Mouse (Mus musculus) heart, postnatal 0 days (tissue): ENCODE measurements around the gene Tas2r138. TPM values are rescaled to one million over a fixed set of nuclear protein-coding genes. Genes with fewer than 3 reads are reported as not detected.

ENCODE experiments used
- ATAC-seq: fragments of 200-750 bp; cut with Nextera tagmentation; 2 replicates; pipeline ENCODE4 v1.8.0; 2017; ENCODE audit warnings: low read depth, moderate number of reproducible peaks, moderate library complexity; ENCODE audit not compliant: insufficient read depth
- DNase-seq: peaks from one replicate; pipeline ENCODE4 v3.0.0-alpha.2; 2016; ENCODE audit warnings: low spot score
- H3K27ac ChIP-seq: fragments of 300-500 bp; sonication (generic); 2 replicates; pipeline ENCODE4 v1.5.1; 2014; ENCODE audit warnings: low read depth, mild to moderate bottlenecking
- H3K27me3 ChIP-seq: fragments of 300-500 bp; sonication (generic); 2 replicates; pipeline ENCODE4 v1.6.1; 2014; ENCODE audit warnings: low read length, mixed read lengths; ENCODE audit not compliant: control insufficient read depth, insufficient read depth
- H3K36me3 ChIP-seq: fragments of 300-500 bp; sonication (generic); replicated peaks from 2 replicates; pipeline ENCODE4 v1.6.1; 2014; ENCODE audit warnings: low read length, mixed read lengths; ENCODE audit not compliant: control insufficient read depth, insufficient read depth
- H3K4me1 ChIP-seq: fragments of 300-500 bp; sonication (generic); 2 replicates; pipeline ENCODE4 v1.6.1; 2014; ENCODE audit warnings: antibody characterized with exemption; ENCODE audit not compliant: control insufficient read depth, insufficient read depth
- H3K4me2 ChIP-seq: fragments of 300-500 bp; sonication (generic); 2 replicates; pipeline ENCODE4 v1.6.1; 2014; ENCODE audit warnings: low read depth, mild to moderate bottlenecking, low read length, moderate library complexity
- H3K4me3 ChIP-seq: fragments of 300-500 bp; sonication (generic); 2 replicates; pipeline ENCODE4 v1.5.1; 2014; ENCODE audit warnings: low read depth, low read length
- H3K9ac ChIP-seq: fragments of 300-500 bp; sonication (generic); replicated peaks from 2 replicates; pipeline ENCODE4 v1.6.1; 2014; ENCODE audit warnings: low read depth, low read length, mixed read lengths
- H3K9me3 ChIP-seq: fragments of 300-500 bp; sonication (generic); replicated peaks from 2 replicates; pipeline ENCODE4 v1.6.1; 2016; ENCODE audit warnings: low read length; ENCODE audit not compliant: control insufficient read depth
- CTCF ChIP-seq: IDR thresholded peaks from 2 replicates; pipeline ENCODE4 v1.5.1; 2016; ENCODE audit warnings: antibody characterized with exemption, control low read depth, low read depth
- EP300 ChIP-seq: IDR thresholded peaks from 2 replicates; pipeline ENCODE4 v1.6.1; 2016; ENCODE audit warnings: antibody characterized with exemption, low read depth
- WGBS: fragments of 180-500 bp; shearing (Covaris S2); extraction: QIAGEN DNeasy Blood & Tissue Kit; methylation state at CpG from one replicate; pipeline ENCODE4 v1.1.7; 2014; 5-methylcytosine and 5-hydroxymethylcytosine counted together
- polyA plus RNA-seq: library from polyadenylated mRNA; unstranded; fragments of >200 nt; fragmentation: Nextera tagmentation; extraction: Ambion mirVana; gene quantifications from 2 replicates; pipeline ENCODE4 v1.2.1, GENCODE M21; 2015
- total RNA-seq: library from RNA; depleted of rRNA; stranded (reverse); fragments of >200 nt; gene quantifications from 2 replicates; pipeline ENCODE4 v1.2.3, GENCODE M21; 2014; ENCODE audit warnings: low replicate concordance; rRNA removed

Gene Tas2r138
- total and polyA plus RNA-seq, 2 experiments from 2014 or later: not detected

- Histone ChIP-seq H3K9ac (no peak overlapping the region), H3K9me3 (no peaks in the 10 kb centered on the region), H3K36me3 (no peaks in the 10 kb centered on the region), H3K4me1 (no peaks in the 10 kb centered on the region), H3K4me2 (no peak overlapping the region), H3K27ac (no peak overlapping the region), H3K27me3 (no peaks in the 10 kb centered on the region), H3K4me3 (no peak overlapping the region)
- ATAC-seq (no peak), DNase-seq (no peak)
- TF ChIP-seq EP300 (no peak), CTCF (no peak)
- 76% methylated on average over 6 of the region's 6 CpGs for WGBS
These were observed 28.8 kb downstream of the Tas2r138 start for GRCm38 (mm10) chr6:40584336-40584735.

DNA sequence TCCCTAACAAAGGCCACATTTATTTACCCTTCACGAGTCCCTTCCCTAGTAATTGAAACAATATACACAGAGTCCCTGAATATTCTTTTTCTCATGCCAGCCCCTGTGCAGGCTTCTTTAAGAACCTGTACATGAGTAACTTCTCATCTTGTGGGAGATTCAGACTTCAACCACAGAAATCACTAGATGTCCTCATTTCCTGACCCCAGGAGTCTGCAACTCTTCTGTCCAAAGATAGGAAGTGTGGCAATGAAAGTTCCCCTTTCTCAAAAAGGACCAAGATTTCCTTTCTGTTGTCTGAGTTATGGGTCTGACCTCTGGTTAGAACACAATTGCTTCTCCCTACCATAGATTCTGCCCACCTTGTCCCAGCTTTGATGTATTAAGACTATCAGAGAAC, 36.8 kb downstream of the Tas2r138 start:
- H3K9me3 ChIP-seq: no peaks in the 10 kb centered on the region
- H3K4me2 ChIP-seq: no peak overlapping the region
- no peaks in the 10 kb centered on the region for H3K27me3 ChIP-seq
- WGBS: 78% methylated on average over 1 of the region's 1 CpGs
- H3K4me1 ChIP-seq: no peaks in the 10 kb centered on the region
- DNase-seq (no peak), ATAC-seq (no peak)
- H3K4me3 ChIP-seq: no peak overlapping the region
- H3K36me3 ChIP-seq: no peaks in the 10 kb centered on the region
- TF ChIP-seq CTCF (no peak), EP300 (no peak)
- no peak overlapping the region for H3K9ac ChIP-seq
- no peak overlapping the region for H3K27ac ChIP-seq

- TF ChIP-seq CTCF (no peak), EP300 (no peak)
- DNase-seq (no peak), ATAC-seq (no peak)
- 52% methylated on average over 3 of the region's 3 CpGs for WGBS
- no peaks in the 10 kb centered on the region for H3K4me1 ChIP-seq
- H3K4me3 ChIP-seq: no peak overlapping the region
- no peaks in the 10 kb centered on the region for H3K27me3 ChIP-seq
- H3K36me3 ChIP-seq: no peaks in the 10 kb centered on the region
- H3K9me3 ChIP-seq: no peaks in the 10 kb centered on the region
- H3K9ac ChIP-seq: no peak overlapping the region
- no peak overlapping the region for H3K27ac ChIP-seq
- no peak overlapping the region for H3K4me2 ChIP-seq
These were observed 39.5 kb downstream of the Tas2r138 start for GRCm38 (mm10) chr6:40573618-40574017.

DNA sequence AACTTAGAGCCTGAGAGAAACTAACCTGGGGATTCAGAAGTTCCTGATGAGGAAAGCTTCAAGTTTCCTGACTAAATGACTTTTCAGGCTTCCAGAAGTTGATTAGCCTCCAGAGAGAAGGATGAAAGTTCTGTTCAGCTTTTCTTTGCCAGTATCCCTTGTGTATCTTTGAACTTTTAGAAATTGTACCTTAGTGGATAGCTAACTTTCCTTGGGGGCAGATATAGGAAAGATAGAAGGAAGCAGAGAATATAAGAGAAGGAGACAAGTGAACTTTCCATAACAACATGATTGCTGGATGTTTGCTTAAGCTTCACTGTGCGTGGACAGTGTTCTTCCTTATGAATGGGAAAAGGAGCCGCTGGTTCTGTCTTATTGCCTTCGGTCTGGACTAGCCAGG, 43.9 kb downstream of the Tas2r138 start, which contains the start of gene Olfr460:
Olfr460 (plus strand) TSS at position 301 of the 400 bp plus-strand sequence.
- WGBS: 79% methylated on average over 3 of the region's 3 CpGs
- Histone ChIP-seq H3K36me3 (no peaks in the 10 kb centered on the region), H3K4me2 (no peak within 1 kb of the TSS), H3K27me3 (no peaks in the 10 kb centered on the region), H3K4me3 (no peak within 1 kb of the TSS), H3K9me3 (no peaks in the 10 kb centered on the region), H3K27ac (no peak within 1 kb of the TSS), H3K4me1 (no peaks in the 10 kb centered on the region), H3K9ac (no peak within 1 kb of the TSS)
- ATAC-seq (no peak), DNase-seq (no peak)
- TF ChIP-seq EP300 (no peak), CTCF (no peak)

Other genes starting within 250 kb of the Tas2r138 start
- 2.3 and 13.7 TPM in 2 replicates for gene E330009J07Rik, start 177.2 kb downstream of the Tas2r138 start, total RNA-seq
- gene E330009J07Rik, start 177.2 kb downstream of the Tas2r138 start, polyA plus RNA-seq: 1.1 and 1.6 TPM in 2 replicates
- not detected in 2 replicates for gene Wee2, start 174.2 kb downstream of the Tas2r138 start, total RNA-seq
- not detected in 2 replicates for gene Wee2, start 174.2 kb downstream of the Tas2r138 start, polyA plus RNA-seq
- 5.5 and 11.4 TPM in 2 replicates for gene Ssbp1, start 142.0 kb downstream of the Tas2r138 start, total RNA-seq
- 111 and 116 TPM in 2 replicates for gene Ssbp1, start 142.0 kb downstream of the Tas2r138 start, polyA plus RNA-seq
- not detected in 2 replicates for gene Tas2r137, start 122.1 kb downstream of the Tas2r138 start, total RNA-seq
- not detected in 2 replicates for gene Tas2r137, start 122.1 kb downstream of the Tas2r138 start, polyA plus RNA-seq
- gene Tas2r108, start 119.8 kb downstream of the Tas2r138 start, total RNA-seq: not detected in 2 replicates
- not detected in 2 replicates for gene Tas2r108, start 119.8 kb downstream of the Tas2r138 start, polyA plus RNA-seq
- gene Prss37, start 93.8 kb downstream of the Tas2r138 start, total RNA-seq: not detected in 2 replicates
- gene Prss37, start 93.8 kb downstream of the Tas2r138 start, polyA plus RNA-seq: not detected in 2 replicates
- gene Olfr461, start 58.3 kb downstream of the Tas2r138 start, total RNA-seq: not detected in 2 replicates
- gene Olfr461, start 58.3 kb downstream of the Tas2r138 start, polyA plus RNA-seq: 0.08 TPM in 1 of 2 replicates, not detected in the other
- gene Olfr460, start 43.8 kb downstream of the Tas2r138 start, total RNA-seq: not detected in 2 replicates
- not detected in 2 replicates for gene Olfr460, start 43.8 kb downstream of the Tas2r138 start, polyA plus RNA-seq
- 3.3 TPM in 1 of 2 replicates, not detected in the other for gene Clec5a, start 27.5 kb downstream of the Tas2r138 start, total RNA-seq
- gene Clec5a, start 27.5 kb downstream of the Tas2r138 start, polyA plus RNA-seq: 0.48 and 0.82 TPM in 2 replicates
- gene Mgam, start 15.5 kb upstream of the Tas2r138 start, total RNA-seq: 0.08 TPM in 1 of 2 replicates, not detected in the other
- 0.01 and 0.03 TPM in 2 replicates for gene Mgam, start 15.5 kb upstream of the Tas2r138 start, polyA plus RNA-seq